Mouse (Mus musculus) frontal cortex, postnatal 36 days (tissue): ENCODE data around the gene Mybpc2.

Source experiments
- DNase-seq, 2 experiments: peaks; one replicate each; pipeline ENCODE4 v3.0.0; 2022; ENCODE audit warnings: low spot score in 2 of 2

Mybpc2 gene

GRCm38 (mm10) chr7:44463556-44464225 is 60.8 kb downstream of the Mybpc2 start:
- no peak for DNase-seq

- DNase-seq, result no peak
Observed at GRCm38 (mm10) chr7:44463056-44463425, 61.4 kb downstream of the Mybpc2 start.

- no peak for DNase-seq
Observed at GRCm38 (mm10) chr7:44462218-44463055, 62.0 kb downstream of the Mybpc2 start.

- DNase-seq, result no peak
Observed at GRCm38 (mm10) chr7:44461503-44462217, 62.8 kb downstream of the Mybpc2 start.

- no peak for DNase-seq
Observed at GRCm38 (mm10) chr7:44460767-44461502, 63.5 kb downstream of the Mybpc2 start.

GRCm38 (mm10) chr7:44460067-44460466 is 64.4 kb downstream of the Mybpc2 start:
- DNase-seq, result no peak

- no peak for DNase-seq
Observed at GRCm38 (mm10) chr7:44456302-44456701, 68.2 kb downstream of the Mybpc2 start.

- no peak for DNase-seq
Observed at GRCm38 (mm10) chr7:44453256-44453655, 71.2 kb downstream of the Mybpc2 start.
